Mouse (Mus musculus) right cerebral cortex, adult 2 months (tissue): ENCODE measurements around the gene Setx.
"Not testable (repeated sequence)": the region's sequence is repeated elsewhere in the genome, so short reads cannot be mapped to it uniquely, and the experiment has no call there.

Experiments used
- DNase-seq, 2 experiments: peaks; one replicate each; pipeline ENCODE4 v3.0.0; 2021 to 2022; ENCODE audit warnings: low spot score in 2 of 2

Setx gene

DNA sequence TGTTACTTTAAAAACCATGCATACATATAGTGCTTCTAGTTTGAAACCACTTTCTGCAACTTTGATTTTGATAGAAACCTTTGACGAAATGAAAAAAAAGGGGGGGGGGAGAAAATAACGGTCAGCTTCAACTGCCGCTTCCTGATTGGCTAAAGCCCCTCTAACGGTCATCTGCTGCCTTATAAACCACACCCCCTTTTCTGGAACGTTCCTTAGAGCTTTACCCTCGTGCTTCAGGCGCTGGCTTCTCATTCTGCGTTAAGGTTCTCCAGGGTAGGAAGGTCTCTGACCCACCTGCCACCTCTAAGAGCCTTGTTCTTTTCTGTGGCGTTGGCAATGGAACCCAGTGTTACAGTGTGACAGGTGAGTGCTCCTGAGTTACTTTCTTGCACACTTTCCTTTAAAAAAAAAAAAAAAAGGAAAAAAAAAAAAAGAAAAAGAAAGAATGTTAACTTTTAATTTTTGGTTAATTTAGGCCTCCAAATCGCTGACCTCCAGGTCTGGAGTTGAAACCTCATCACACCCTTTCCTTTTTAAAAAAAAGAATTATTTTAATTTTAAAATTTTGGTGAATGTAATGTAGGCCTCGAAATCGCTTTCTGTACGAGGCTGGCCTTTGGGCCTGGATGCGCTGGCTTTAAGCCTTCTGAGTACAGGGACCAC is at the start of gene Setx:
Gene Setx (plus strand): TSS at position 275 of the 663 bp plus-strand sequence.
- DNase-seq, result no peak

DNA sequence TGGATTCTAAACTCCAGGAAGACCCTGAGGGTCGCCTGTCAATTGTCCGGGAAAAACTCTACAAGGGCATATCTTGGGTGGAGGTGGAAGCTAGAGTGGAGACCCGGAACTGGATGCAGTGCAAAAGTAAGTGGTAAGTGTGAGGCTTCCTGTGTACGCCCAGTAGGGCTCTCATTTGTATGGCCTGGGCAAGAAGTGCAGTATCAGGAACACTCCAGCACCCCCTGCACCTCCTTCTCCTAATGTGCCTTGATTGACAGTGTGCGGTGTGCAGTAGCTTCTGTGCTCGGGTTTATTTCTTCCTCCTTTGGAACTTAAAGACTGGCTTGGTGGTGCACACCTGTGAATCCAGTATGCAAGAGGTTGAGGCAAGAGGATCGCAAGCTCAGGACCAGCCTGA is 49.3 kb upstream of the Setx start:
- no peak for DNase-seq

DNA sequence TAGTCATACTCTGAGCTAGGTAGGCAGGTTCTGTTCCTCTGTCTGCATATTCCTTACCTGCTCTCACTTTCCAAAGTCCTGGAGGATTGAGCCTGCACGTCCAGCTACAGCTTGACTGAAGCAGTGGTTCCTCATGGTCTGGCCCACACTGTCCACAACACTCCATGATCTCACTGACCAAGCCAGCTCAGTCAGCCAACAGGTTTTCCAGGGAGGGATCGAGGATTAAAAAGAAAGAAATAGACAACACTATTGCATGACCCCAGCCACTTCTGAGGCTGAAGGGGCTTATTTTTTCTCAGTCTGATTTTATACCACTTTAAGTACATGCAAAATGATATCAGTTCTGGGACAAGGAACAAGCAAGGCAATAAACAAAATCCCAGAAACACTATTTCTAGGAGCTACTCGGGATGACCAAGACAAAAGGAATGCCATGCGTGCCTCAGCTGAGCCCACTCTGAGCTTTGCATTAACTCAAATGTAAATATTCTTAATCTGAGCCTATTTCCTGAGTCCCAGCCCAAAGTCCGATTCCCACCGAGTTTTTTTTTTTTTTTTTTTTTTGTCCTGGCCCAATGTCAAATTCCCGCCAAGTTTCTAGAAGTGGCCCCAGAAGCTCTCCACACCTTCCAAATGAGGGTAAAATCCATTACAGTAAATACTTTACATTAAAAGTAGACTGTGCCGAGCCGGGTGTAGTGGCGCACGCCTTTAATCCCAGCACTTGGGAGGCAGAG is 48.5 kb upstream of the Setx start:
- DNase-seq, result no peak

DNA sequence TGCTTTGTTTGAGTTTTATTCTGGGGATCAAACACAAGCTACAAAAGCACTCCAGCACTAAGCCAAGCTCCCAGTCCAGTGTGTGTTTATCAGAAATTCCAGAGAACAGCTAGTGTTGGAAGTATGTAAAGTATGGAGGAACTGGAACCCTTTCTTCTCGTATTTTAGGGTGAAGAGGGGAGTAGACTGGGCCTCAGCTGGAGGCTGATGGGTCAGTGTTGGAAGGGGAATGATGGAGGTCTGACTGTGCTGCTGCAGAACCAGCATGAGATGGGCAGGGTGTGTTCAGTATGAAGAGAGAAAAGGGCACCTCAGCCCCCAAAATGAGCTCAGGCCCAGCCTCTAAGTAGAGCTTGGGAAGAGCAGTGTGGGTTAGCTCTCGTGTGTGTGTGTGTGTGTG is 47.8 kb upstream of the Setx start:
- no peak for DNase-seq

DNA sequence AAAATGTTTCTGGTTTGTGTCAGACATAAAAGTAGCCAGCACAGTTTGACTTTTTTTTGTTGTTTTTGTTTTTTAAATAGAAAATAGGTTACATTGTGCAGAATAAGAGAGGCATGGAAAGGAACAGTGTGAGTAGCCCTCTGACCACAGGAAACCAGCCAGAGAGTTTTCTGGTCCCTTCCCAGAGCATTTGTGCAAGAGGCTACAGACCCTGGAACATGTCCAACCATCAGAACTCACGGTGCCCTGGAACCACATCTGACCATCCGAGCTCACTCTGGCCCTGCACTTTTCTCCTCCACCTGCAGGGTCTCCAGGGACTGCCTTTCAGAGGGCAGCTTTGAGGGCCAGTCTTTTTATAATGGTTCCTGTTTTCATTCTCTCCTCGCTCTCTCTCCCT is 42.0 kb upstream of the Setx start:
- DNase-seq, result no peak

DNA sequence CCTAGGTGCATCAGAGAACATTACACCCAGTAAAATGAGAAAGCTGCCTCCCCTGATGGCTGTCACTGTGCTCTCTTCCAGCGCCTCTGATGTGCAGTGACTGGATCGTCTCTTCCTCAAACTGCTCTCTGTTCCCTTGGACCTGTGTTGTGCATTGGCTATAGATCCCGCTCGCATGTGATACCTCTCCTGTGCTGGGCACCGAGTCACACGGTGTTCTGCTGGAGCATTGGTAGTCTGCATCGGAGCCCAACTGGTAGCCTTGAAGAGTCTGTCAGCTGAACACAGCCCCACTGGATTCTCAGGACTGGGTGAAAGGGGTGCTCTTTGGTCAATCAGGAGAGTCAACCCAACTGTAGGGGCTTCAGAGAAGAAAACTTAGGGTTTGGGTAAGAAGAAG is 38.0 kb upstream of the Setx start:
- no peak for DNase-seq

DNA sequence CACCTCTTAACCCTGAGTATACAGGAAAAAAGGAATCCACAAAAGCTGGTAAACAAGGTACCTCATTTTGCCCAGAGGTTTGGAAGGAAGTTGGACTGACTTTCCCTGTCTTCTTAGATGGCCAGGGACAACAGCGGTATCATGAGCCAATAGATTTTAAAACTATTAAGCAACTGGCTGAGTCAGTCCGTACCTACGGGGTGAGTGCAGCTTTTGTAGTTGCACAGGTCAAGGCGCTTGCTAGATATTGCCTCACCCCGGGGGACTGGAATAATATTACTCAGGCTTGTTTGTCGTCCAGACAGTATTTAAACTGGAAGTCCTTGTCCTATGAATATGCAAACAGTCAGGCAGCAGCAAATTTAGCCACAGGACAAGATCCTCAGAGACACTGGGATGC is 34.7 kb upstream of the Setx start:
- not testable (repeated sequence) for DNase-seq

DNA sequence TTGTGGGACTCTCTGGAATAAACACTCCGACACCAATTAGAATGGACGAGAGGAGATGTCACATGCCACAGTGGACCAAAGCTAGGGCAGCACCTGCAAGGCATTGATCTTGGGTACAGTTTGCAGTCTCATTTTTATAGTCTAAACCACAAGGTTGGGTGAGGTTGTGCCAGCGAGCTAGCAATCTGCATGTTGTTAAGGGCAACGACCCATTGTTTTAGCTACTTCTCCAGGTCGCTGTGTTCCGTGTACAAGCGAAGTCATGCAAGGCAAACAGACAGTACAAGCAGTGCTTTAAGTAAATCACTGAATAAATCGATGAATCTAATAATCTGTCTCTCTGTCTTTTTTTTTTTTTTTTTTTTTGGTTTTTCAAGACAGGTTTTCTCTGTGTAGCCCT is 28.3 kb upstream of the Setx start:
- DNase-seq, result no peak

DNA sequence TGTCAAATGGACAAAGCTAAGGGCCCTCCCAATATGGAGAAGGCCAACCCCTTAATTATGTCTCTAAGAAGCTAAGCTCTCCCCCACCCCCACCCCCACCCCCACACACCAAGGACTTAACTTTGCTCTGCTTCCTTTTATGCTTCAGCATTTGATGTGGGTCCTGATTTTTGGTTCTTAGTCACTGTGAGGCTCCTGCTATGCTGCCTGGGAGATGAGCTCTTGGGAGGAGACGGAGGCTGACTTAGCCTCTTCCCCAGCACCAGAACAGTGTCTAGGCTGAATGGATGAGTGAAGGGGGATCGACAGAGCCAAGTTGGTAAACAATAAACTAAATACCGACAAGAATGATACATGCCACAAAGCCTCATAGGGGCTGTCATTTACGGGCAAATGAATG is 27.2 kb upstream of the Setx start:
- DNase-seq, result no peak

DNA sequence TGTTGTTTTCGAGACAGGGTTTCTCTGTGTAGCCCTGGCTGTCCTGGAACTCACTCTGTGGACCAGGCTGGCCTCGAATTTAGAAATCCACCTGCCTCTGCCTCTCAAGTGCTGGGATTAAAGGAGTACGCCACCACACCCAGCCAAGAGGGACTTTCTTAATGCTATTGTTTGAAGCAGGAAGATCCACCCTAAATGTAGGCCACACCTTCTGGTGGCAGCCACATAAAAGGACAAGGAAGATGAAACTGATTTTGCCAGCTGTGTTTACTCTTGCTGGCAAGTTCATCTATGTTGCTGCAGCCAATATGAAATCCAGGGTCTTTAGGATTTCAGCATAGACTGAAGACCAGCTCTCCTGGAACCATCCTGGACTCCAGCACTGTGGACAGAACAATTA is 26.5 kb upstream of the Setx start:
- no peak for DNase-seq

DNA sequence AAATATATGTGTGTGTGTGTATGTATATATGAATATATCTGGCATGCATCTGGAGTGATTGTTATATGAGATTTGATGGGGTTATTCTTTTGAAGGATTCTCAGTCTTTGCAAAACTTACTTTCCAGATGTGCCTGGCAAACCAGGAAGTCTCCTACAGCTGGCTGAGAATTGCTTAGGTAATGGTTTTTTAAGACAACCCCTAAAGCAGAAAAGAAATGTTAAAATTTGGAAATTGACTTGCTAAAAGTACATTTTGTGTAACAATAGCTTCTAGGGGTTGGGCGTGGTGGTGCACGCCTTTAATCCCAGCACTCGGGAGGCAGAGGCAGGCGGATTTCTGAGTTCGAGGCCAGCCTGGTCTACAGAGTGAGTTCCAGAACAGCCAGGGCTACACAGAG is 26.0 kb upstream of the Setx start:
- not testable (repeated sequence) for DNase-seq

DNA sequence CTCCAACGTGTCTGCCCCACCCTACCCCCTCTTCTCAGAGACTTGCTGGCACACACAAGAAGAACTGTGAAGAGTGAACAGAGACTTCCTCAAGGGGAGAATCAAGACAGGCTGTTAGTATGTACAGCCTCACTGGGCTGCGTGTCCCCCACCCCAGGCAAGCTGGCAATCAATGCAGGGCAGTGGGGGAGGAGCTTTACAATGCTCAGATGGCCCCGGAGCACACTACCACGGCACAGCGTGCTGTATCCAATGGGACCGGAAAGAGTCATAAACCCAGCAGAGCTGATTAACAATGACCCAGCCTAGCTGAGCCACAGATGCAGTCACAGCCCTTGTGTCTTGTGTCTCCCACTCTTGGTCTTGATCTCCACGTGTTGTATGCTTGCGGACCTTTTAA is 25.2 kb upstream of the Setx start:
- no peak for DNase-seq

DNA sequence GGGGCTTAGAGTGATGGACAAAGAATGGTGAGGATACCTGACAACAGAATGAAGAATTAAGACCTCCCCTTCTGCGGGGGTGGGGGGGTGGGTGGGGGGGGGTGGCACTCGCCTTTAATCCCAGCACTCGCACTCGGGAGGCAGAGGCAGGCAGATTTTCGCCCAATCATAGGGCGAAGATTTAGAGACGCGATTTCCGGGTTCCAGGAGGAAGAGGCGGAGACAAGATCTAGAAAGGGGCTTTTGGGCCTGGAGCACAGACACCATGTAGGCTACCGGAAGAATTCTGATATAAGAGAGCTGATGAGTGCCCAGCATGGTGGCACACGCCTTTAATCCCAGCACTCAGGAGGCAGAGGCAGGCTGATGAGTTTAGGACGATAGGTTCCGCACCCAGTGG is 24.3 kb upstream of the Setx start:
- DNase-seq, result no peak

DNA sequence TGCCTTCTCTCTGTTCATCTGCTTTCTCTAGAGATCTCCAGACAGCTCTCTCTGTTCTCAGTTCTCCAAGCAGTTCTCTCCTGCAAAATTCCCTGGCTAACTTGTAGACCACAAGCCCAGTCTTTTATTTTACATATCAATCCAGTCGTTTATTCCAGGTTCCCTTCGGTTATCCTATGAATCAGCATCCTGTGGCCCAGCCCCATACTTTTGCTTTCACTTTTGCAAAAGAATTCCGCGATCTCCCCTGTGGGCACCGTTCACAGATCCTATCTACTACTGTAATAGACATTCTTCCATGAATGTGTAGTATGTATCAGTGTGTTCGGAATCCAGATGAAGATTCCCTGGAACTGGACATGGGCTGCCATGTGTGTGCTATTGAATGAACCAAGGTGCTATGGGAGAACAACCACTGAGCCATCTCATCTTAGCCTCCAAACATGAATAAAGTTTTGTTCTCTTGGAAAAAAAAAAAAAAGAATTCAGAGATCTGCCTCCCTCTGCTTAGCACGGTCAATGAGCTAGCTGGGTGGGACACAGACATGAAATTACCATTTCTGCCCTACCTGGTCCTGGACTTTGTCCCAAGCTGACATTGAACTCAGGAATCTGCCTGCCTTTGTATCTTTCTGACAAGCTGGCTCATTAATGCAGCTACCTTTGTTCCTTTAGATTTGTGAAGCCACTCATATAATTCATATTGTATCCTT is 23.0 kb upstream of the Setx start:
- DNase-seq, result no peak

DNA sequence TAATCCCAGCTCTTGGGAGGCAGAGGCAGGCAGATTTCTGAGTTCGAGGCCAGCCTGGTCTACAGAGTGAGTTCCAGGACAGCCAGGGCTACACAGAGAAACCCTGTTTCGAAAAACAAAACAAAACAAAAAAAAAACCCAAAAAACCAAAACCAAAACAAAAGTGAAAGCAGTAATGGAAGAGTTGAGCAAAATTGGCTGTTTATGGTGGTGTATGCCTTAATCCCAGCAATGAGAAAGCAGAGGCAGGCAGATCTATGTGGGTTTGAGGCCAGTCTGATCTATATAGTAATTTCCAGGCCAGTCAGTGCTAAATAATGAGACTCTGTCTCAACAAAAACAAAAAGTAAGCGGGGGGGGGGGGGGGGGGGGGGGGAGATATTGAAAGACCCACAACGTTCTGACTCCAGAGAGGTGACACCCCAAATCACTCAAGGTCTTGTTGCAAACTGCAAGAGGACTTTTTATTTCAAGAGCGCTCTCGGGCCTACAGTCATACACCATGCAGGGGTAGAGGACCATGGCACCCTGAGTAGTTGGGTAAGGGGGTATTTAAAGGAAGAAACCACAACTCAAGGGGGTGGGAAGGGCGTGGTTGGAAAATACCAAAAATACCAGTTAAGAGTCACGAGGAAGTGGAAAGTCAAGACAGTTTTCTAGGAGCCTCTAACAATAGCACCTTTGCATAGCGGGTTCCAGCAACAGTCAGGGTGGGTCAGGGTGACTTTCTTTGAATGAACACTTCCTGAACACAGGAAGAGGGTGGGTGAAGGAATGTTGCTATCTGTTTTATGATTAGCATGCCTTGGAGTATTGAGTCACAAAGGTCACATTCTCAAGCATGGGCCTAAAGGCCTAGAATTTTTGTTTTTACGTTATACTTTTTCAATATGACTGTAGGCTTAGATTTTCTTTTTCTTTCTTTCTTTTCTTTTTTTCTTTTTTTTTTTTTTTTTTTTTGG is 21.3 kb upstream of the Setx start:
- not testable (repeated sequence) for DNase-seq

DNA sequence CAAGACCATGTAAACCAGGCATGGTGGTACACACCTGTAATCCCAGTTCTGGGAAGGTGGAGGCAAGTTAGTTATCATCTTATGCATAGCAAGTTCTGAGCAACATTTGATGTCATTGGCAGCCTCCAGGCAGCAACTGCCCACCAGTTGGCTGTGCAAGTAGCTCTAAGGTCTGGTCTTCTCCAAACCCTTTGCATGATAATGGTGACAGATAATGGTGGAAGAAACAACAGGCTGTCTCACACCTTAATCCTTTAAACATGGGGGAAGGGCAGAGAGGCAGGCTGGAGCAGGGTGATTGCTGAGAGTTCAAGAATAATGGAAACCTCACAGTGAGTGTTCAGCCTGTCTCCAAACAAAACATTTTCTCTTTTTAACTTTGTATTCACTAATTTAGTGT is 3.0 kb upstream of the Setx start:
- no peak for DNase-seq

DNA sequence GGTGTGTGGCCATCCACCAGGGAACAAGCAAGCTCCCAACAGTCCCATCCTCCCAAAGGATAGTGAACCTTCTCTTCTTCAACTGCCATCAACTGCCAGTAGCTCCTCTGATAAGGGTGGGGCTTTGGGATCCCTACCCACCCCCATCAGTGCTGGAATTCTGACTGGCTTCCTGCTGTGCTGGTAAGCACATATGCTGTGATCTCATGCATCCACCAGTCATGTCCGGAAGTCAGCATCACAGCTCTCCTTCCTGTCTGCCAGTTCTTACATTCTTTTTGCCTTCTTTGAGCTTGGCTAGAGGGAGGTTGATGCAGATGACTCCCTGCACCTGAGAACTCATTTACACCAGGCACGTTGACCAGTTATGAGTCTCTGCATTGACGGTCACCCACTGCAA is 1.5 kb upstream of the Setx start:
- DNase-seq, result no peak

DNA sequence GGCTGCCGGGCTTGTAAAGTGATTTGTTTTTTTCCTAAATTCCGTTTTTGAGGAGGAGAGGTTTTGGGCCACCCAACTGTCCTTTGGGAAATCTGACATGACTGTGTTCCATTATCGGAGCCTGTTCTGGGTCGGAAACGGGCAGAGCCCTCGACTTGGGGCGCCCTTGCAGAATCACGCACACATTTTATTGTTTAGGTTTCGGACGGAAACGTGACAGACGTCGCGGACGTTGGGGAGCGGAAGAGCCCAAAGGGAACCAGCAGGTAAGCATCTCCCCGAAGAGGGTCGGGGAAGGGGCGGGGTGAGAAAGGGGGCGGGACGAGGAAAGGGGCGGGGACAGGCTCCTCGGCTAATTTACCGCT is 572 bp downstream of the Setx start:
- DNase-seq, result no peak

DNA sequence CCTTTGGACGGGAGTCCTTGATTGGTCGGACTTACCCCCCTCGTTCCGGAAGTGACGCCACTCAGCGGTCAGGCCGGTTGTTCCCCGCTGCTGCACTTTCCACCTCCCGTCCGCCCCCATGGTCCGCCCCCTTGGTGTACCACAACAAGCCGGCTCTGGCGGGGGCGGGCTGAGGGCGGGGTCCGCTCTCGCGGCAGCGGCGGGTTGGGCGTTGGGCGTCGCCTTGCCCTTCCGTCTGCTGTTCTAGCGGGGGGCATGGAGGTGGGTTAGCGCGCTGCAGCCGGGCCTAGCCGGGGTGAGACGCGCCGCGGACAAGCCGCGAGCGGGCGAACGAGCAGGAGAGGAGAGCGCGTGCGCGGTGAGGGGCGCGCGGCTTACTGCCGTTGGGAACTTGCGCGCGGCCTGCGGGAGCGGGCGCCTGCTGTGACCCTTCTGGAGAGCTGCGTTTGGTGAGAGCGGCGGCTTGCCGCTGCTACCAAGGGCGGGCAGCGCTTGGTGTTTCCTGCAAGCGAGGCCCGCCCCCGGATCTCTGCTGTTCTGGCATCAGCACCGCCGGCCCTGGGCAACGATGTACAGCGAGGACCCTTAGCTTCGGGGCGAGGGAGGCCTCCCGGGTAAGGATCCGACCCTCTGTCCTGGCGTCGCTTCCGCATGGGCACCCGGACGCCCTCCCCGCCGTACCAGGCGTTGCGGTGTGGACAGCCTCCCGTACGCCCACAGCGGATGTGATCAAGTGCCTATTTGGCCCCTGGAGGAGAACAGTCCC is 1.1 kb downstream of the Setx start:
- DNase-seq, result peak; percentile 95 to 97

DNA sequence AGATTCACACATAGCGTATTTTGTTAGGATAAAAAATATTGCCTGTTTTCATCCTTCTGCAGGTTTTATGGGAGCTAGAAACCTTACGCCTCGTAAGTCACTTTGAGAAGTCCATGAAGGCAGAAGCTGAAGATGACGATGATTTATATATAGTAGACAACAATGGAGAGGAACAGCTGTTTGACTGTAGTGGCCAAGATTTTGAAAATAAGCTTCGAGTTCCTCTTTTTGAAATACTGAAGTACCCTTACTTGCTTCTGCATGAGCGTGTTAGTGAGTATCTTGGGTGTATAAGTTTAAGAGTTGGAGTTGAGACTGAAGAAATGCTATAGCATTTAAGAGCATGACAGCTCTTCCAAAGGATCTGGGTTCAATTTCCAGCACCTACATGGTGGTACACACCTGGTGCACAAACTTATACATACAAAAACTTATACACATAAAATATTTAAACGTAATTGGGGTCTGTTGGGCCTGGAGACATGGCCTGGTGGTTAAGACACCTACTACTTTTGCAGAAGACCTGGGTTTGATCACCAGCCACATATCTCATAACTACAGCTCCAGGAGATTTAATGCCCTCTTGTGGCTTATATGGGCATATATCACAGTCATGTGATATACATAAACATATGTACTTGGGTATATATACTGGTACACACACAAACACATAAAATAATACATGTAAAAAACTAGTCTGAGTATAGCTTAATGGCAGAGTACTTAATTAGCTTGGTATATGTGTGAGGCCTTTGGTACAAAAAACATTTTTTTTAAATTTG is 6.3 kb downstream of the Setx start:
- no peak for DNase-seq
